Mouse (Mus musculus): Measurements from ENCODE around the gene Zyg11b. TPM values are rescaled to one million over a fixed set of nuclear protein-coding genes. Genes with fewer than 3 reads are reported as not detected.
A peak's percentile ranks its signal among the peaks of the same experiment; 100 is the strongest.

Zyg11b gene
- polyA plus RNA-seq, 1 experiment from 2014 or later = 25.8 TPM

- WGBS = 42% methylated on average over 9 of the region's 9 CpGs
- peak overlapping the region; percentile 52 for H3K27ac ChIP-seq (ENCODE audit: low read depth, low read length)
- H3K9ac ChIP-seq (ENCODE audit: low read depth, low read length) = no peak overlapping the region; the same call in 1 of the 2 replicates
Measured at GRCm38 (mm10) chr4:108338321-108338733, 37.4 kb upstream of the Zyg11b start.

GRCm38 (mm10) chr4:108337817-108338216 lies 36.9 kb upstream of the Zyg11b start:
- 39% methylated on average over 3 of the region's 3 CpGs for WGBS
- H3K36me3 ChIP-seq (ENCODE audit: control insufficient read depth, insufficient read depth, low read length) = peaks cover 12% of the 10 kb centered on the region
- H3K9me3 ChIP-seq (ENCODE audit: control insufficient read depth, low read length) = no peaks in the 10 kb centered on the region
- peak overlapping the region; percentile 52; the same call in 1 of the 2 replicates for H3K27ac ChIP-seq (ENCODE audit: low read depth, low read length)
- H3K4me3 ChIP-seq (ENCODE audit: low read length) = no peak overlapping the region
- H3K27me3 ChIP-seq (replicated peaks; ENCODE audit: control insufficient read depth, insufficient read depth, low read length) = no peaks in the 10 kb centered on the region
- no peak overlapping the region; the same call in 1 of the 2 replicates for H3K9ac ChIP-seq (ENCODE audit: low read depth, low read length)
- ATAC-seq = no peak
- H3K4me2 ChIP-seq (ENCODE audit: low read length) = no peak overlapping the region
- H3K4me1 ChIP-seq (ENCODE audit: control insufficient read depth, insufficient read depth, low read depth, low read length) = no peaks in the 10 kb centered on the region

More at GRCm38 (mm10) chr4:108338321-108338733, 37.4 kb upstream of the Zyg11b start:
- Histone ChIP-seq H3K9me3 (ENCODE audit: control insufficient read depth, low read length) (no peaks in the 10 kb centered on the region), H3K4me1 (ENCODE audit: control insufficient read depth, insufficient read depth, low read depth, low read length) (no peaks in the 10 kb centered on the region), H3K4me3 (ENCODE audit: low read length) (no peak overlapping the region), H3K36me3 (ENCODE audit: control insufficient read depth, insufficient read depth, low read length) (peaks cover 12% of the 10 kb centered on the region), H3K27me3 (replicated peaks; ENCODE audit: control insufficient read depth, insufficient read depth, low read length) (no peaks in the 10 kb centered on the region), H3K4me2 (ENCODE audit: low read length) (no peak overlapping the region)
- ATAC-seq = no peak

GRCm38 (mm10) chr4:108336765-108337164 lies 35.9 kb upstream of the Zyg11b start:
- Histone ChIP-seq H3K27me3 (replicated peaks; ENCODE audit: control insufficient read depth, insufficient read depth, low read length) (no peaks in the 10 kb centered on the region), H3K36me3 (ENCODE audit: control insufficient read depth, insufficient read depth, low read length) (peaks cover 12% of the 10 kb centered on the region), H3K27ac (ENCODE audit: low read depth, low read length) (no peak overlapping the region), H3K9me3 (ENCODE audit: control insufficient read depth, low read length) (no peaks in the 10 kb centered on the region), H3K4me3 (ENCODE audit: low read length) (no peak overlapping the region), H3K4me1 (ENCODE audit: control insufficient read depth, insufficient read depth, low read depth, low read length) (no peaks in the 10 kb centered on the region), H3K4me2 (ENCODE audit: low read length) (no peak overlapping the region), H3K9ac (ENCODE audit: low read depth, low read length) (no peak overlapping the region)
- ATAC-seq = no peak
- 78% methylated on average over 2 of the region's 2 CpGs for WGBS

DNA sequence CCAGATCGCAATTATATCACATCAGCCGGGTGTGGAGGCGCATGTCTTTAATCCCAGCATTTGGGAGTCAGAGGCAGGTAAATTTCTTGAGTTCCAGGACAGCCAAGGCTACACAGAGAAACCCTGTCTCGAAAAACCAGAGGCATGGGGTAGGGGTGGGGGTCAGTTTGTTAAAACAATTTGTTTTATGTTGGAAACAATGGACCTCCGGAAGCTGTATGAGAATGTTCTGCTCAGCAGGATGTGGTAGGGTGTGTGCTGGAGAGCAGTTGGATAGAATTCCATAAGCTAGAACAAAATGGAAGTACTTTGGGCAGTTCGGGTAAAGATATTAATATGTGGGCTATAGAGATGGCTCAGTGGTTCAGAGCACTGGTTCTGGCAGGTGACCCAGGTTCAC lies 34.5 kb upstream of the Zyg11b start:
- no peaks in the 10 kb centered on the region for H3K4me1 ChIP-seq (ENCODE audit: control insufficient read depth, insufficient read depth, low read depth, low read length)
- no peaks in the 10 kb centered on the region for H3K9me3 ChIP-seq (ENCODE audit: control insufficient read depth, low read length)
- WGBS = 90% methylated on average over 6 of the region's 6 CpGs
- H3K27me3 ChIP-seq (replicated peaks; ENCODE audit: control insufficient read depth, insufficient read depth, low read length) = no peaks in the 10 kb centered on the region
- H3K9ac ChIP-seq (ENCODE audit: low read depth, low read length) = no peak overlapping the region
- H3K36me3 ChIP-seq (ENCODE audit: control insufficient read depth, insufficient read depth, low read length) = peaks cover 12% of the 10 kb centered on the region
- H3K27ac ChIP-seq (ENCODE audit: low read depth, low read length) = no peak overlapping the region
- no peak overlapping the region for H3K4me2 ChIP-seq (ENCODE audit: low read length)
- H3K4me3 ChIP-seq (ENCODE audit: low read length) = no peak overlapping the region
- no peak for ATAC-seq

DNA sequence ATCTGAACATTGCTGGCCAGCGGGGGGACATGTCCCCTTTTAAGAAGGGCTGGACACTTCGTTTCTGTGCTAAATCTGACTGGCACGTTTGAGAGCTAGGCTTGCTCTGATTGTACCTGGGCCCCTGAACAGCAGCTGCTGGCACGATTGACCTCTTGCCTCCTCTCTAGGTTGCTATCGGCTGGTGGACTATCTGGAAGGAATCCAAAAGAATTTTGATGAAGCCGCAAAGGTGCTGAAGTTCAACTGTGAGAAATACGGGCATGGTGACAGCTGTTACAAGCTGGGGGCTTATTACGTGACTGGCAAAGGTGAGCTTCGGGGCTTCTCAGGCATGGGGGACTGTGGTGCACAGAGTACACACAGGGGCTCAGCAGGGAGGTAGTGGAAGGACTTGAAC lies 31.1 kb upstream of the Zyg11b start:
- H3K27me3 ChIP-seq (replicated peaks; ENCODE audit: control insufficient read depth, insufficient read depth, low read length) = no peaks in the 10 kb centered on the region
- no peaks in the 10 kb centered on the region for H3K9me3 ChIP-seq (ENCODE audit: control insufficient read depth, low read length)
- peaks cover 9% of the 10 kb centered on the region for H3K4me1 ChIP-seq (ENCODE audit: control insufficient read depth, insufficient read depth, low read depth, low read length)
- WGBS = 84% methylated on average over 9 of the region's 9 CpGs
- no peak overlapping the region for H3K27ac ChIP-seq (ENCODE audit: low read depth, low read length)
- H3K9ac ChIP-seq (ENCODE audit: low read depth, low read length) = no peak overlapping the region
- no peak overlapping the region for H3K4me2 ChIP-seq (ENCODE audit: low read length)
- H3K4me3 ChIP-seq (ENCODE audit: low read length) = no peak overlapping the region
- peaks cover 6% of the 10 kb centered on the region; the same call in 1 of the 2 replicates for H3K36me3 ChIP-seq (ENCODE audit: control insufficient read depth, insufficient read depth, low read length)
- no peak for ATAC-seq

DNA sequence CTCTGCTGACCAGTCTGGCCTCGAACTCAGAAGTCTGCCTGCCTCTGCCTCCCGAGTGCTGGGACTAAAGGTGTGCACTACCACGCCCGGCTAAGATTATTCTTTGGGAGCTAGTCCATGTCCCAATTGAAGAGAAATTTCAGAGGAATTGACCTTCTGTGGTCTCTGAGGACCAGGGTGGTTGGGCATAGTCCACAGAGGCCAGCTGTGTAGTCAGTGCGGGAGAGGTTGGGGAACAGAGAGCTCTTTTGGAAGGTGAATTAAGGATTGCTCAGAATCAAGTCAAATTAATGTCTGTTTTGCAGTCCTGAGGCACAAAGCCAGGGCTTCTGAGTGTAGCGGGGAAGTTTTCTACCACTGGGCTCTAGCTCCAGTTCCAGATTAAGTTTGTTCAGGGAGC lies 28.9 kb upstream of the Zyg11b start:
- WGBS = 95% methylated on average over 6 of the region's 6 CpGs
- no peak overlapping the region for H3K4me2 ChIP-seq (ENCODE audit: low read length)
- no peaks in the 10 kb centered on the region for H3K36me3 ChIP-seq (ENCODE audit: control insufficient read depth, insufficient read depth, low read length)
- H3K4me1 ChIP-seq (ENCODE audit: control insufficient read depth, insufficient read depth, low read depth, low read length) = peaks cover 12% of the 10 kb centered on the region
- H3K27me3 ChIP-seq (replicated peaks; ENCODE audit: control insufficient read depth, insufficient read depth, low read length) = no peaks in the 10 kb centered on the region
- H3K27ac ChIP-seq (ENCODE audit: low read depth, low read length) = no peak overlapping the region
- H3K9ac ChIP-seq (ENCODE audit: low read depth, low read length) = no peak overlapping the region
- no peak for ATAC-seq
- no peak overlapping the region for H3K4me3 ChIP-seq (ENCODE audit: low read length)
- H3K9me3 ChIP-seq (ENCODE audit: control insufficient read depth, low read length) = no peaks in the 10 kb centered on the region

- H3K4me2 ChIP-seq (ENCODE audit: low read length) = peak within 1 kb of the TSS; percentile 70
- no peaks in the 10 kb centered on the region for H3K9me3 ChIP-seq (ENCODE audit: control insufficient read depth, low read length)
- H3K4me1 ChIP-seq (ENCODE audit: control insufficient read depth, insufficient read depth, low read depth, low read length) = peaks cover 12% of the 10 kb centered on the region
- H3K36me3 ChIP-seq (ENCODE audit: control insufficient read depth, insufficient read depth, low read length) = no peaks in the 10 kb centered on the region
- ATAC-seq = peak; percentile 95
- peak within 1 kb of the TSS; percentile 76 for H3K4me3 ChIP-seq (ENCODE audit: low read length)
- H3K9ac ChIP-seq (ENCODE audit: low read depth, low read length) = peak within 1 kb of the TSS; percentile 77
- H3K27me3 ChIP-seq (replicated peaks; ENCODE audit: control insufficient read depth, insufficient read depth, low read length) = no peaks in the 10 kb centered on the region
- under 1% methylated on average over 45 of the region's 45 CpGs for WGBS
- H3K27ac ChIP-seq (ENCODE audit: low read depth, low read length) = peak within 1 kb of the TSS; percentile 94
Measured at GRCm38 (mm10) chr4:108327730-108328484, 27.0 kb upstream of the Zyg11b start, which contains the start of gene Coa7. Gene Coa7 (plus strand): TSS chr4:108328140.

- peak; percentile 43 for ATAC-seq
- WGBS = 38% methylated on average over 6 of the region's 6 CpGs
- H3K27me3 ChIP-seq (replicated peaks; ENCODE audit: control insufficient read depth, insufficient read depth, low read length) = no peaks in the 10 kb centered on the region
Measured at GRCm38 (mm10) chr4:108327071-108327579, 26.2 kb upstream of the Zyg11b start.

DNA sequence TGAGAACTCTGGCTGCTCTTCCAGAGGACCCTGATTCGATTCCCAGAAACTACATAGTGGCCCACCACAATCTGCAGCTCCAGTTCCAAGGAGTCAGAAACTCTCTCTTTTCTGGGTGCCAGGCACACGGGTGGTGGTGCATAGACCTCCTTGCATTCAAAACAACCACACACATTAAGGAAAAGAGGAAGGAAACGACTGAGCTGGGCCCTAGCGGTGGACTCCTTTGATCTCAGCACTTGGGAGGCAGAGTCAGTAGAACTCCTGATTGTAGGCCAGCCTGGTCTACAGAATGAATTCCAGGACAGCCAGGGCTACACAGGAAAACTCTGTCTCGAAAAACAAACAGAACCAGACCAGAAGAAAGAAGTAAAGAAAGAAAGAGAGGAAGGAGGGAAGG lies 22.7 kb upstream of the Zyg11b start:
- Histone ChIP-seq H3K9ac (ENCODE audit: low read depth, low read length) (no peak overlapping the region), H3K9me3 (ENCODE audit: control insufficient read depth, low read length) (no peaks in the 10 kb centered on the region), H3K4me3 (ENCODE audit: low read length) (no peak overlapping the region), H3K4me2 (ENCODE audit: low read length) (no peak overlapping the region), H3K36me3 (ENCODE audit: control insufficient read depth, insufficient read depth, low read length) (no peaks in the 10 kb centered on the region), H3K27ac (ENCODE audit: low read depth, low read length) (no peak overlapping the region), H3K27me3 (replicated peaks; ENCODE audit: control insufficient read depth, insufficient read depth, low read length) (no peaks in the 10 kb centered on the region), H3K4me1 (ENCODE audit: control insufficient read depth, insufficient read depth, low read depth, low read length) (peaks cover 9% of the 10 kb centered on the region)
- WGBS = 69% methylated on average over 5 of the region's 5 CpGs
- no peak for ATAC-seq

More at GRCm38 (mm10) chr4:108327071-108327579, 26.2 kb upstream of the Zyg11b start:
- Histone ChIP-seq H3K4me3 (ENCODE audit: low read length) (peak overlapping the region; percentile 76), H3K27ac (ENCODE audit: low read depth, low read length) (peak overlapping the region; percentile 94), H3K4me2 (ENCODE audit: low read length) (peak overlapping the region; percentile 70), H3K9ac (ENCODE audit: low read depth, low read length) (peak overlapping the region; percentile 68), H3K36me3 (ENCODE audit: control insufficient read depth, insufficient read depth, low read length) (no peaks in the 10 kb centered on the region), H3K4me1 (ENCODE audit: control insufficient read depth, insufficient read depth, low read depth, low read length) (peaks cover 12% of the 10 kb centered on the region), H3K9me3 (ENCODE audit: control insufficient read depth, low read length) (no peaks in the 10 kb centered on the region)

Data from hindbrain, embryonic 16.5 days (tissue).